Mouse (Mus musculus) heart, embryonic 15.5 days (tissue): ENCODE measurements around the gene Shb. TPM values are rescaled to one million over a fixed set of nuclear protein-coding genes. Genes with fewer than 3 reads are reported as not detected.
A peak's percentile ranks its signal among the peaks of the same experiment; 100 is the strongest.

Experiments used
- ATAC-seq: fragments of 200-750 bp; cut with Nextera tagmentation; replicated peaks from 2 replicates; pipeline ENCODE4 v1.8.0; 2017; ENCODE audit warnings: low read depth, moderate TSS enrichment; ENCODE audit not compliant: insufficient number of reproducible peaks, insufficient read depth, low FRiP score
- H3K27ac ChIP-seq: fragments of 300-500 bp; sonication (generic); 2 replicates; pipeline ENCODE4 v1.5.1; 2015; ENCODE audit warnings: mild to moderate bottlenecking, inconsistent platforms
- H3K27me3 ChIP-seq: fragments of 300-500 bp; sonication (generic); 2 replicates; pipeline ENCODE4 v1.6.1; 2015; ENCODE audit warnings: inconsistent platforms
- H3K36me3 ChIP-seq: fragments of 300-500 bp; sonication (generic); 2 replicates; pipeline ENCODE4 v1.6.1; 2015; ENCODE audit warnings: mild to moderate bottlenecking, inconsistent platforms
- H3K4me1 ChIP-seq: fragments of 300-500 bp; sonication (generic); replicated peaks from 2 replicates; pipeline ENCODE4 v1.6.1; 2015; ENCODE audit warnings: inconsistent platforms
- H3K4me2 ChIP-seq: fragments of 300-500 bp; sonication (generic); 2 replicates; pipeline ENCODE4 v1.6.1; 2015; ENCODE audit warnings: inconsistent platforms, mild to moderate bottlenecking, moderate library complexity
- H3K4me3 ChIP-seq: fragments of 300-500 bp; sonication (generic); 2 replicates; pipeline ENCODE4 v1.5.1; 2015; ENCODE audit warnings: mild to moderate bottlenecking, inconsistent platforms
- H3K9ac ChIP-seq: fragments of 300-500 bp; sonication (generic); 2 replicates; pipeline ENCODE4 v1.6.1; 2015; ENCODE audit warnings: mild to moderate bottlenecking, inconsistent platforms
- H3K9me3 ChIP-seq: fragments of 300-500 bp; sonication (generic); replicated peaks from 2 replicates; pipeline ENCODE4 v1.6.1; 2016; ENCODE audit warnings: inconsistent platforms
- WGBS: fragments of 180-500 bp; shearing (Covaris S2); methylation state at CpG from one replicate; pipeline ENCODE4 v1.1.7; 2015; ENCODE audit warnings: mixed read lengths; 5-methylcytosine and 5-hydroxymethylcytosine counted together
- polyA plus RNA-seq: library from polyadenylated mRNA; unstranded; fragments of >200 nt; fragmentation: Nextera tagmentation; extraction: Ambion mirVana; gene quantifications from 2 replicates; pipeline ENCODE4 v1.2.1, GENCODE M21; 2015

The Shb gene
- polyA plus RNA-seq, 1 experiment from 2014 or later: 8.6 TPM

- Histone ChIP-seq H3K4me2 (no peak overlapping the region), H3K36me3 (no peaks in the 10 kb centered on the region), H3K9me3 (no peaks in the 10 kb centered on the region), H3K4me3 (no peak overlapping the region), H3K9ac (no peak overlapping the region), H3K4me1 (peaks cover 67% of the 10 kb centered on the region), H3K27me3 (no peaks in the 10 kb centered on the region), H3K27ac (no peak overlapping the region)
- no peak for ATAC-seq
- WGBS: 82% methylated on average over 5 of the region's 5 CpGs
Measured at GRCm38 (mm10) chr4:45449012-45449411, 83.3 kb downstream of the Shb start.

- Histone ChIP-seq H3K9ac (no peak overlapping the region), H3K9me3 (no peaks in the 10 kb centered on the region), H3K4me1 (peaks cover 68% of the 10 kb centered on the region), H3K27ac (no peak overlapping the region), H3K4me3 (no peak overlapping the region), H3K27me3 (no peaks in the 10 kb centered on the region), H3K4me2 (no peak overlapping the region), H3K36me3 (no peaks in the 10 kb centered on the region)
- no peak for ATAC-seq
- 82% methylated on average over 7 of the region's 7 CpGs for WGBS
Measured at GRCm38 (mm10) chr4:45448481-45448880, 83.8 kb downstream of the Shb start.

GRCm38 (mm10) chr4:45447196-45447595 is 85.1 kb downstream of the Shb start:
- H3K9me3 ChIP-seq: no peaks in the 10 kb centered on the region
- ATAC-seq: no peak
- WGBS: 91% methylated on average over 5 of the region's 5 CpGs
- H3K27me3 ChIP-seq: no peaks in the 10 kb centered on the region
- H3K36me3 ChIP-seq: 0 out of 2 replicates have a peak, but pooled peaks cover 4% of the 10 kb centered on the region
- no peak overlapping the region for H3K4me3 ChIP-seq
- peak overlapping the region; percentile 88; the same call in 1 of the 2 replicates for H3K27ac ChIP-seq
- H3K9ac ChIP-seq: no peak overlapping the region
- H3K4me1 ChIP-seq: peaks cover 66% of the 10 kb centered on the region
- H3K4me2 ChIP-seq: no peak overlapping the region

- H3K4me2 ChIP-seq: peak overlapping the region; percentile 12; the same call in 1 of the 2 replicates
- H3K4me3 ChIP-seq: no peak overlapping the region
- peak; percentile 47 for ATAC-seq
- H3K9me3 ChIP-seq: no peaks in the 10 kb centered on the region
- WGBS: 34% methylated on average over 3 of the region's 3 CpGs
- no peaks in the 10 kb centered on the region for H3K27me3 ChIP-seq
- H3K9ac ChIP-seq: no peak overlapping the region
- peaks cover 73% of the 10 kb centered on the region for H3K4me1 ChIP-seq
- 0 out of 2 replicates have a peak, but pooled peaks cover 4% of the 10 kb centered on the region for H3K36me3 ChIP-seq
- peak overlapping the region; percentile 88 for H3K27ac ChIP-seq
Measured at GRCm38 (mm10) chr4:45445235-45445634, 87.0 kb downstream of the Shb start.

- peak; percentile 81 for ATAC-seq
- WGBS: 33% methylated on average over 4 of the region's 4 CpGs
- Histone ChIP-seq H3K36me3 (0 out of 2 replicates have a peak, but pooled peaks cover 4% of the 10 kb centered on the region), H3K4me2 (no peak overlapping the region; the same call in 1 of the 2 replicates), H3K9ac (no peak overlapping the region), H3K9me3 (no peaks in the 10 kb centered on the region), H3K4me3 (no peak overlapping the region), H3K27me3 (no peaks in the 10 kb centered on the region), H3K27ac (peak overlapping the region; percentile 88), H3K4me1 (peaks cover 78% of the 10 kb centered on the region)
Measured at GRCm38 (mm10) chr4:45444813-45445212, 87.5 kb downstream of the Shb start.

GRCm38 (mm10) chr4:45443652-45444051 is 88.6 kb downstream of the Shb start:
- Histone ChIP-seq H3K9me3 (no peaks in the 10 kb centered on the region), H3K9ac (no peak overlapping the region), H3K4me2 (no peak overlapping the region), H3K4me3 (no peak overlapping the region), H3K4me1 (peaks cover 87% of the 10 kb centered on the region), H3K36me3 (0 out of 2 replicates have a peak, but pooled peaks cover 4% of the 10 kb centered on the region), H3K27ac (0 out of 2 replicates have a peak overlapping the region, but pooled peaks have one; percentile 88), H3K27me3 (no peaks in the 10 kb centered on the region)
- ATAC-seq: no peak
- 69% methylated on average over 7 of the region's 7 CpGs for WGBS

GRCm38 (mm10) chr4:45442237-45442636 is 90.0 kb downstream of the Shb start:
- Histone ChIP-seq H3K27ac (peak overlapping the region; percentile 17; the same call in 1 of the 2 replicates), H3K4me2 (no peak overlapping the region), H3K4me3 (no peak overlapping the region), H3K9ac (no peak overlapping the region), H3K4me1 (peaks cover 86% of the 10 kb centered on the region), H3K27me3 (no peaks in the 10 kb centered on the region), H3K36me3 (0 out of 2 replicates have a peak, but pooled peaks cover 4% of the 10 kb centered on the region), H3K9me3 (no peaks in the 10 kb centered on the region)
- WGBS: 59% methylated on average over 3 of the region's 3 CpGs
- ATAC-seq: no peak

- Histone ChIP-seq H3K4me2 (no peak overlapping the region), H3K4me3 (no peak overlapping the region), H3K36me3 (0 out of 2 replicates have a peak, but pooled peaks cover 4% of the 10 kb centered on the region), H3K9ac (no peak overlapping the region), H3K4me1 (peaks cover 86% of the 10 kb centered on the region), H3K27me3 (no peaks in the 10 kb centered on the region), H3K9me3 (no peaks in the 10 kb centered on the region), H3K27ac (peak overlapping the region; percentile 17; the same call in 1 of the 2 replicates)
- 70% methylated on average over 1 of the region's 1 CpGs for WGBS
- ATAC-seq: no peak
Measured at GRCm38 (mm10) chr4:45441778-45442177, 90.5 kb downstream of the Shb start.

GRCm38 (mm10) chr4:45439281-45439680 is 93.0 kb downstream of the Shb start:
- no peak for ATAC-seq
- Histone ChIP-seq H3K4me3 (no peak overlapping the region), H3K36me3 (0 out of 2 replicates have a peak, but pooled peaks cover 4% of the 10 kb centered on the region), H3K9ac (no peak overlapping the region), H3K4me2 (no peak overlapping the region), H3K9me3 (no peaks in the 10 kb centered on the region), H3K27ac (no peak overlapping the region), H3K4me1 (peaks cover 86% of the 10 kb centered on the region), H3K27me3 (no peaks in the 10 kb centered on the region)
- WGBS: 42% methylated on average over 5 of the region's 5 CpGs

GRCm38 (mm10) chr4:45437010-45437409 is 95.3 kb downstream of the Shb start:
- H3K4me3 ChIP-seq: no peak overlapping the region
- no peaks in the 10 kb centered on the region for H3K27me3 ChIP-seq
- no peak overlapping the region for H3K4me2 ChIP-seq
- peaks cover 72% of the 10 kb centered on the region for H3K4me1 ChIP-seq
- whole genome bisulfite sequencing: 65% methylated on average over 3 of the region's 3 CpGs
- no peak overlapping the region for H3K9ac ChIP-seq
- H3K36me3 ChIP-seq: no peaks in the 10 kb centered on the region
- no peak overlapping the region for H3K27ac ChIP-seq
- H3K9me3 ChIP-seq: no peaks in the 10 kb centered on the region
- ATAC-seq: no peak

- peaks cover 67% of the 10 kb centered on the region for H3K4me1 ChIP-seq
- H3K27ac ChIP-seq: peak overlapping the region; percentile 35; the same call in 1 of the 2 replicates
- H3K4me2 ChIP-seq: no peak overlapping the region
- no peak overlapping the region for H3K4me3 ChIP-seq
- H3K9ac ChIP-seq: no peak overlapping the region
- H3K27me3 ChIP-seq: no peaks in the 10 kb centered on the region
- H3K36me3 ChIP-seq: no peaks in the 10 kb centered on the region
- no peaks in the 10 kb centered on the region for H3K9me3 ChIP-seq
- no peak for ATAC-seq
- WGBS: 61% methylated on average over 7 of the region's 7 CpGs
Measured at GRCm38 (mm10) chr4:45436383-45436913, 95.8 kb downstream of the Shb start.

- H3K4me2 ChIP-seq: no peak overlapping the region
- H3K4me3 ChIP-seq: no peak overlapping the region
- ATAC-seq: no peak; the same call in 1 of the 2 replicates
- H3K27ac ChIP-seq: peak overlapping the region; percentile 35; the same call in 1 of the 2 replicates
- no peaks in the 10 kb centered on the region for H3K9me3 ChIP-seq
- no peaks in the 10 kb centered on the region for H3K27me3 ChIP-seq
- H3K36me3 ChIP-seq: no peaks in the 10 kb centered on the region
- peaks cover 61% of the 10 kb centered on the region for H3K4me1 ChIP-seq
- no peak overlapping the region for H3K9ac ChIP-seq
- 51% methylated on average over 2 of the region's 2 CpGs for WGBS
Measured at GRCm38 (mm10) chr4:45435899-45436298, 96.4 kb downstream of the Shb start.
